Mouse (Mus musculus) lung, postnatal 0 days (tissue): ENCODE data around the gene Inka1.

ENCODE experiments used
- CTCF ChIP-seq: IDR thresholded peaks from 2 replicates; pipeline ENCODE4 v1.5.1; 2016; ENCODE audit warnings: antibody characterized with exemption, mild to moderate bottlenecking
- EP300 ChIP-seq: IDR thresholded peaks from 2 replicates; pipeline ENCODE4 v1.6.1; 2016; ENCODE audit warnings: antibody characterized with exemption, mild to moderate bottlenecking, control low read depth

DNA sequence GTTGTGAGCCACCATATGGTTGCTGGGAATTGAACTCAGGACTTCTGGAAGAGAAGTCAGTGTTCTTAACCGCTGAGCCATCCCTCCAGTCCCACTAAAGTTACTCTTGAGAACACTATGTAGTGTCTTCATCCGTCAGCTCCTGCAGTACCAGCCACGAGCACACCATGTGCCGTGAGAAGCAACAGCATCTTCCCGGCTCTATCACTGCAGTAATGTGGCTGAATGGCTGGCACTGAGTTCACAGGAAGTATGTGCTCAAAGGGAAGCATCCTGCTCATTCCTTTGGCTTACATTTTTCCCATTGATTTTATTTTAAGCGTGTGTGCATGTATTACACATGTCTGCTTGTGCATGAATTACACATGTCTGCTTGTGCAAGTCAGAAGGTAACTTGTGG lies 18.2 kb downstream of the Inka1 start:
- TF ChIP-seq EP300: 0 out of 2 replicates have a peak, but pooled peaks have one; percentile 30
- peak; percentile 13; the same call in 1 of the 2 replicates for TF ChIP-seq CTCF
